ENCODE assay signal across 7 mouse cellular contexts in genomic region chr10:93589281-93589848, GRCm38 (mm10). TPM values are rescaled to one million over a fixed set of nuclear protein-coding genes. Genes with fewer than 3 reads are reported as not detected.
DNase-seq lines count a peak whose midpoint lies in the region; ATAC-seq lines count a peak whose summit lies in the region.

Gene Snrpf, minus strand, starts transcription at chr10:93589706.

- H3K4me2 ChIP-seq in embryonic facial prominence, embryonic 11.5 days (ENCODE audit: low read depth, low read length): peak within 1 kb of the TSS; percentile 82
- H3K4me2 ChIP-seq in midbrain, embryonic 13.5 days (replicated peaks): peak within 1 kb of the TSS; percentile 71

- peak within 1 kb of the TSS; percentile 81 for H3K27ac ChIP-seq in embryonic facial prominence, embryonic 11.5 days (replicated peaks; ENCODE audit: low read depth, low read length)
- peak within 1 kb of the TSS; percentile 94 for H3K27ac ChIP-seq in limb, embryonic 10.5 days
- peak within 1 kb of the TSS; percentile 87 for H3K27ac ChIP-seq in midbrain, embryonic 13.5 days

- H3K9me3 ChIP-seq in embryonic facial prominence, embryonic 11.5 days (replicated peaks; ENCODE audit: control insufficient read depth, low read length): no peaks in the 10 kb centered on the region
- no peaks in the 10 kb centered on the region for H3K9me3 ChIP-seq in limb, embryonic 10.5 days (replicated peaks)
- no peaks in the 10 kb centered on the region for H3K9me3 ChIP-seq in midbrain, embryonic 13.5 days

- WGBS in embryonic facial prominence, embryonic 11.5 days: under 1% methylated on average over 61 of the region's 63 CpGs
- under 1% methylated on average over 57 of the region's 63 CpGs for WGBS in limb, embryonic 10.5 days
- WGBS in midbrain, embryonic 13.5 days: under 1% methylated on average over 61 of the region's 63 CpGs

- peak within 1 kb of the TSS; percentile 88 for H3K9ac ChIP-seq in embryonic facial prominence, embryonic 11.5 days (replicated peaks; ENCODE audit: low read length)
- peak within 1 kb of the TSS; percentile 89 for H3K9ac ChIP-seq in midbrain, embryonic 13.5 days (replicated peaks)

- ATAC-seq in embryonic facial prominence, embryonic 11.5 days (replicated peaks; ENCODE audit: insufficient number of reproducible peaks, low FRiP score, low TSS enrichment, low read depth): peak; percentile 82
- ATAC-seq in granulocyte monocyte progenitor cell, adult 5-6 weeks (replicated peaks; ENCODE audit: poor library complexity, severe bottlenecking): peak; percentile 82
- peak; percentile 87 for ATAC-seq in midbrain, embryonic 13.5 days

- H3K4me1 ChIP-seq in embryonic facial prominence, embryonic 11.5 days (ENCODE audit: control insufficient read depth, insufficient read depth, low read length): no peaks in the 10 kb centered on the region
- H3K4me1 ChIP-seq in limb, embryonic 10.5 days: peaks cover 15% of the 10 kb centered on the region
- peaks cover 22% of the 10 kb centered on the region for H3K4me1 ChIP-seq in midbrain, embryonic 13.5 days (replicated peaks)

- peak; percentile 94 for DNase-seq in adrenal gland, postnatal 14 days
- peak; percentile 96 for DNase-seq in embryonic facial prominence, embryonic 11.5 days (ENCODE audit: low spot score)
- peak; percentile 93 for DNase-seq in kidney, adult 11 months
- peak; percentile 95 for DNase-seq in limb, embryonic 10.5 days (ENCODE audit: low spot score)
- peak; percentile 84 for DNase-seq in spleen, adult 12 weeks (ENCODE audit: low spot score)

- no peaks in the 10 kb centered on the region for H3K27me3 ChIP-seq in embryonic facial prominence, embryonic 11.5 days (ENCODE audit: control insufficient read depth, insufficient read depth, low read length)
- no peaks in the 10 kb centered on the region for H3K27me3 ChIP-seq in limb, embryonic 10.5 days (ENCODE audit: low read depth, poor library complexity, severe bottlenecking)
- peaks cover 10% of the 10 kb centered on the region; the same call in 1 of the 2 replicates for H3K27me3 ChIP-seq in midbrain, embryonic 13.5 days

- peak within 1 kb of the TSS; percentile 59 for H3K4me3 ChIP-seq in embryonic facial prominence, embryonic 11.5 days (ENCODE audit: low read depth, low read length)
- peak within 1 kb of the TSS; percentile 86 for H3K4me3 ChIP-seq in limb, embryonic 10.5 days
- H3K4me3 ChIP-seq in midbrain, embryonic 13.5 days (replicated peaks): peak within 1 kb of the TSS; percentile 87

- no peaks in the 10 kb centered on the region; the same call in 1 of the 2 replicates for H3K36me3 ChIP-seq in embryonic facial prominence, embryonic 11.5 days (replicated peaks; ENCODE audit: control insufficient read depth, insufficient read depth, low read depth, low read length)
- peaks cover 36% of the 10 kb centered on the region for H3K36me3 ChIP-seq in limb, embryonic 10.5 days
- H3K36me3 ChIP-seq in midbrain, embryonic 13.5 days: peaks cover 18% of the 10 kb centered on the region

RNA-seq across cellular contexts. Expression of gene Snrpf, which starts in this region (rescaled TPM):
- 18.2 and 23.6 TPM in 2 replicates for total RNA-seq in adrenal gland, postnatal 14 days (2021)
- polyA plus RNA-seq in embryonic facial prominence, embryonic 11.5 days (2014; fragmentation: Nextera tagmentation; extraction: Ambion mirVana): 137 and 140 TPM in 2 replicates
- total RNA-seq in granulocyte monocyte progenitor cell, adult 5-6 weeks (2014; fragmentation: Nextera tagmentation): 231 and 253 TPM in 2 replicates
- 215 and 233 TPM in 2 replicates for total RNA-seq in granulocyte monocyte progenitor cell, adult 5-6 weeks (2017)
- polyA plus RNA-seq in limb, embryonic 10.5 days (2016; fragmentation: Nextera tagmentation; extraction: Ambion mirVana): 192 and 220 TPM in 2 replicates
- polyA plus RNA-seq in midbrain, embryonic 13.5 days (2015; fragmentation: Nextera tagmentation; extraction: Ambion mirVana): 95.8 and 101 TPM in 2 replicates

Comparison
In these comparisons a context has a peak if more than half of its experiments do, and no peak if none do; other contexts are left out.
1. Peak in every context shown above with its lines: DNase-seq, ATAC-seq, H3K4me3 ChIP-seq and H3K27ac ChIP-seq.